Mouse (Mus musculus): ENCODE results near the gene Plekha4. TPM values are rescaled to one million over a fixed set of nuclear protein-coding genes. Genes with fewer than 3 reads are reported as not detected.

Plekha4 gene
- polyA plus RNA-seq, 2 experiments from 2014 or later = 0.20 TPM; not detected in 1

Other genes with a start within 250 kb of the Plekha4 start
- gene Slc6a21, start 248.8 kb upstream of the Plekha4 start, polyA plus RNA-seq (2017; shearing (Covaris generic)) = not detected
- gene Trpm4, start 192.6 kb upstream of the Plekha4 start, polyA plus RNA-seq (2017; shearing (Covaris generic)) = 10 to 100 TPM; 11.7 to 15.9 TPM
- not detected for gene Hrc, start 191.0 kb upstream of the Plekha4 start, polyA plus RNA-seq (2017; shearing (Covaris generic))
- not detected for gene Ppfia3, start 159.3 kb upstream of the Plekha4 start, polyA plus RNA-seq (2017; shearing (Covaris generic))
- gene Lin7b, start 155.7 kb upstream of the Plekha4 start, polyA plus RNA-seq (2017; shearing (Covaris generic)) = not detected
- 100 to 1,000 TPM in 1 of 2 experiments, 10 to 100 TPM in 1; 82.1 to 130 TPM for gene Snrnp70, start 130.6 kb upstream of the Plekha4 start, polyA plus RNA-seq (2017; shearing (Covaris generic))
- gene Kcna7, start 120.7 kb upstream of the Plekha4 start, polyA plus RNA-seq (2017; shearing (Covaris generic)) = not detected
- gene Ntf5, start 112.6 kb upstream of the Plekha4 start, polyA plus RNA-seq (2017; shearing (Covaris generic)) = not detected
- gene Lhb, start 105.5 kb upstream of the Plekha4 start, polyA plus RNA-seq (2017; shearing (Covaris generic)) = not detected
- 10 to 100 TPM in 1 of 2 experiments, 1 to 10 TPM in 1; 9.2 to 18.2 TPM for gene Gys1, start 91.5 kb upstream of the Plekha4 start, polyA plus RNA-seq (2017; shearing (Covaris generic))
- gene Ruvbl2, start 88.2 kb upstream of the Plekha4 start, polyA plus RNA-seq (2017; shearing (Covaris generic)) = 10 to 100 TPM; 41.9 to 51.9 TPM
- gene Ftl1, start 66.4 kb upstream of the Plekha4 start, polyA plus RNA-seq (2017; shearing (Covaris generic)) = 1,000 to 10,000 TPM; 1,962 to 2,374 TPM
- 100 to 1,000 TPM; 146 to 164 TPM for gene Bax, start 59.4 kb upstream of the Plekha4 start, polyA plus RNA-seq (2017; shearing (Covaris generic))
- 1 to 10 TPM; 1.2 TPM for gene Tulp2, start 44.5 kb upstream of the Plekha4 start, polyA plus RNA-seq (2017; shearing (Covaris generic))
- under 1 TPM in 1 of 2 experiments, not detected in 1; 0.62 TPM for gene Gm45808, start 39.5 kb upstream of the Plekha4 start, polyA plus RNA-seq (2017; shearing (Covaris generic))
- 1 to 10 TPM; 1.1 to 2.7 TPM for gene Dhdh, start 37.5 kb upstream of the Plekha4 start, polyA plus RNA-seq (2017; shearing (Covaris generic))
- gene Nucb1, start 15.9 kb upstream of the Plekha4 start, polyA plus RNA-seq (2017; shearing (Covaris generic)) = 100 to 1,000 TPM; 124 to 159 TPM
- 100 to 1,000 TPM in 1 of 2 experiments, 10 to 100 TPM in 1; 49.3 to 132 TPM for gene Ppp1r15a, start 62 bp upstream of the Plekha4 start, polyA plus RNA-seq (2017; shearing (Covaris generic))
- gene Hsd17b14, start 28.6 kb downstream of the Plekha4 start, polyA plus RNA-seq (2017; shearing (Covaris generic)) = under 1 TPM; 0.77 to 0.81 TPM
- gene Bcat2, start 43.8 kb downstream of the Plekha4 start, polyA plus RNA-seq (2017; shearing (Covaris generic)) = 10 to 100 TPM; 46.4 to 77.9 TPM
- gene Fgf21, start 89.2 kb downstream of the Plekha4 start, polyA plus RNA-seq (2017; shearing (Covaris generic)) = not detected
- not detected for gene Fut1, start 91.0 kb downstream of the Plekha4 start, polyA plus RNA-seq (2017; shearing (Covaris generic))
- gene Izumo1, start 95.5 kb downstream of the Plekha4 start, polyA plus RNA-seq (2017; shearing (Covaris generic)) = not detected
- under 1 TPM in 1 of 2 experiments, not detected in 1; 0.20 TPM for gene Rasip1, start 101.2 kb downstream of the Plekha4 start, polyA plus RNA-seq (2017; shearing (Covaris generic))
- under 1 TPM; 0.32 to 0.40 TPM for gene Mamstr, start 113.6 kb downstream of the Plekha4 start, polyA plus RNA-seq (2017; shearing (Covaris generic))
- gene Fut2, start 140.1 kb downstream of the Plekha4 start, polyA plus RNA-seq (2017; shearing (Covaris generic)) = not detected
- gene Ntn5, start 157.7 kb downstream of the Plekha4 start, polyA plus RNA-seq (2017; shearing (Covaris generic)) = not detected
- under 1 TPM in 1 of 2 experiments, not detected in 1; 0.30 TPM for gene Sec1, start 168.1 kb downstream of the Plekha4 start, polyA plus RNA-seq (2017; shearing (Covaris generic))
- gene Car11, start 173.5 kb downstream of the Plekha4 start, polyA plus RNA-seq (2017; shearing (Covaris generic)) = 1 to 10 TPM; 1.2 to 1.3 TPM
- gene Dbp, start 178.8 kb downstream of the Plekha4 start, polyA plus RNA-seq (2017; shearing (Covaris generic)) = 1 to 10 TPM; 7.4 to 8.8 TPM
- gene Rpl18, start 189.1 kb downstream of the Plekha4 start, polyA plus RNA-seq (2017; shearing (Covaris generic)) = 1,000 to 10,000 TPM; 2,369 to 2,427 TPM
- gene Sphk2, start 191.7 kb downstream of the Plekha4 start, polyA plus RNA-seq (2017; shearing (Covaris generic)) = 10 to 100 TPM; 15.2 to 21.1 TPM
- gene Fam83e, start 194.9 kb downstream of the Plekha4 start, polyA plus RNA-seq (2017; shearing (Covaris generic)) = not detected
- gene Spaca4, start 199.5 kb downstream of the Plekha4 start, polyA plus RNA-seq (2017; shearing (Covaris generic)) = not detected